Mouse (Mus musculus): ENCODE measurements around the gene Fbln2. TPM values are rescaled to one million over a fixed set of nuclear protein-coding genes. Genes with fewer than 3 reads are reported as not detected.

The Fbln2 gene
- polyA plus RNA-seq, 1 experiment from 2014 or later: 260 TPM

Other genes with a start within 250 kb of the Fbln2 start
- 11.4 and 15.0 TPM in 2 replicates for gene Iqsec1, start 223.8 kb upstream of the Fbln2 start, polyA plus RNA-seq (2015; fragmentation: Nextera tagmentation; extraction: Ambion mirVana)
- gene Nup210, start 95.6 kb upstream of the Fbln2 start, polyA plus RNA-seq (2015; fragmentation: Nextera tagmentation; extraction: Ambion mirVana): 9.2 and 9.9 TPM in 2 replicates
- 12.2 and 14.1 TPM in 2 replicates for gene Hdac11, start 55.8 kb upstream of the Fbln2 start, polyA plus RNA-seq (2015; fragmentation: Nextera tagmentation; extraction: Ambion mirVana)
- 0.66 and 1.1 TPM in 2 replicates for gene Wnt7a, start 198.9 kb downstream of the Fbln2 start, polyA plus RNA-seq (2015; fragmentation: Nextera tagmentation; extraction: Ambion mirVana)